Mouse (Mus musculus) embryonic fibroblast, embryonic 13.5 days (primary cell): ENCODE measurements around the gene Tsen2. TPM values are rescaled to one million over a fixed set of nuclear protein-coding genes. Genes with fewer than 3 reads are reported as not detected.

Experiments
- H3K27ac ChIP-seq: 2 replicates; pipeline ENCODE4 v1.5.1; 2012; ENCODE audit warnings: low read length, control low read depth, inconsistent platforms; ENCODE audit not compliant: insufficient read depth
- H3K4me1 ChIP-seq: 2 replicates; pipeline ENCODE4 v1.6.1; 2011; ENCODE audit warnings: low read length; ENCODE audit not compliant: control insufficient read depth, insufficient read depth
- H3K4me3 ChIP-seq: 2 replicates; pipeline ENCODE4 v1.5.1; 2011; ENCODE audit warnings: mild to moderate bottlenecking, control low read depth, low read length; ENCODE audit not compliant: insufficient read depth
- CTCF ChIP-seq: IDR thresholded peaks from 2 replicates; pipeline ENCODE4 v1.5.1; 2011; ENCODE audit warnings: mild to moderate bottlenecking, control low read depth, low read length, moderate library complexity, borderline replicate concordance; ENCODE audit not compliant: insufficient read depth
- POLR2A ChIP-seq: IDR thresholded peaks from 2 replicates; pipeline ENCODE4 v1.6.1; 2011; ENCODE audit warnings: low read depth, mild to moderate bottlenecking, control low read depth, low read length, moderate library complexity
- polyA plus RNA-seq: library from polyadenylated mRNA; stranded (reverse); fragments of >200 nt; gene quantifications from 2 replicates; pipeline ENCODE4 v1.2.4, GENCODE M21; 2011; ENCODE audit warnings: low read depth; ENCODE audit not compliant: missing spikeins, insufficient read length

Tsen2 gene
- 14.3 and 14.6 TPM in 2 replicates for polyA plus RNA-seq

DNA sequence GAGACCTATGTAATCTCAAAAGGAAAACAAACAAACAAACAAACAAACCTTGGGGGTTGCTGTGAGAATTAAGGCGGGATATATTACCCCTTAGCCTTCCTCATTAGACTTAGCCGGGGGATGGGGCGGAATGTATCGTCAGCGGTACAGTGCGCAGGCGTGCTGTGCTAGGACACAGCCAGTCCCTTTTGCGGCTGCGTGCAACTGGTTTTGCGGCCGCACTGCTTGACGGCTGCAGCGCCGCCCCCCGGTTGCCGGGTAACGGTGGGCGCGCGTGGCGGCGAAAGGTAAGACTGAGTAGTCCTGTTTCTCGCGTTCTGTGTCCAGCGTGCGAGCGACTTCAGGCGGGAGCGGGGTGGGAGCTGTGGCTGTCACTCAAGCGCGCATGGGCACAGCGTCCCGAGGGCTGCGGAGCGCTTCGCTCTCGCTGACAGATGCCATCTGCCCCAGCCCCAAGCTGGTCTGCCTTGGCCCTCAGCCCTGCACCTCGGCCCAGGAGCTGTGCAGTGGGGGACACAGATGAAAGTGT, at the start of gene Tsen2:
Tsen2 (plus strand) TSS at position 223 of the 529 bp plus-strand sequence.
- Histone ChIP-seq H3K27ac (no peak within 1 kb of the TSS), H3K4me3 (peak within 1 kb of the TSS; percentile 64), H3K4me1 (no peaks in the 10 kb centered on the region; the same call in 1 of the 2 replicates)
- TF ChIP-seq CTCF (no peak), POLR2A (peak; percentile 71)

DNA sequence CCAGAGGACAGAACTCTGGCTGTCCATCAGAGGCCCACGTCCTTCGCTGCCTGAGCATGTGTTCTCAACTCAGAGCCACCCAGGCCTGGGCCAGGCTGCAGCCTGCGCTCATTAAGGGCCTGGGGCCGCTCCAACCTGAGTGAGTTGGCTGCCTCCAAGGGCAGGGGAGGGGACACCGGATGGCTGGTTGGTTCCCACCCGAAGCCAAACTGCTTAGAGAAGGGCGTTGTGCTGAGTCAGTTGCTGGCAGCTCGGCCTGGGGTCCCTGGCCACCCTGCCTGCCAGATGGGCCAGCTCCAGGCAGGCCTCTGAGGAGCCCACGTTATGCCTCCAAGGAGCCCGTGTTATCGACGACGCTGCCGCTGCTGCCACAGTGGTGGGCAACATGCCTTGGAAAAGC, 44.9 kb upstream of the Tsen2 start:
- no peak overlapping the region for H3K27ac ChIP-seq
- no peak overlapping the region for H3K4me3 ChIP-seq
- TF ChIP-seq POLR2A (no peak), CTCF (no peak)
- no peaks in the 10 kb centered on the region for H3K4me1 ChIP-seq

DNA sequence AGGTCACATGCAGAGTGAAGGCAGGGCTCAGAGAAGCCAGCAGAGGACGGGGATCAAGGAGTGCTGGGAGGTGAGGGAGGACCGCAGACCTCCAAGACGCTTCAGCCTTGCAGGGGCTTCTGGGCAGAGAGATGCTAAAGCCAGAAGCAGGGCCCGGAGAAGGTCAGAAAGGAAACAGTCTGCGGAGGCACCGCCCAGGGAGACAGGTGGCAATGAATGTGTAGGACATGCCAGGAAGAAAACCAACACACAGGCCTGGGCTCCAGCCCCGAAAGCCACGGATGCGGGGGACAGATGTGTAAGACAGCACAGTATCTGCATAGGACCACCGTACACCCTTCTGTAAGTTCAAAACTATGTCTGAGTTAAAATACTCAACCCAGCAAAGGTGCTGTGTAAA, 44.2 kb upstream of the Tsen2 start:
- no peak for TF ChIP-seq CTCF
- no peak for TF ChIP-seq POLR2A
- Histone ChIP-seq H3K27ac (no peak overlapping the region), H3K4me3 (no peak overlapping the region), H3K4me1 (no peaks in the 10 kb centered on the region)

DNA sequence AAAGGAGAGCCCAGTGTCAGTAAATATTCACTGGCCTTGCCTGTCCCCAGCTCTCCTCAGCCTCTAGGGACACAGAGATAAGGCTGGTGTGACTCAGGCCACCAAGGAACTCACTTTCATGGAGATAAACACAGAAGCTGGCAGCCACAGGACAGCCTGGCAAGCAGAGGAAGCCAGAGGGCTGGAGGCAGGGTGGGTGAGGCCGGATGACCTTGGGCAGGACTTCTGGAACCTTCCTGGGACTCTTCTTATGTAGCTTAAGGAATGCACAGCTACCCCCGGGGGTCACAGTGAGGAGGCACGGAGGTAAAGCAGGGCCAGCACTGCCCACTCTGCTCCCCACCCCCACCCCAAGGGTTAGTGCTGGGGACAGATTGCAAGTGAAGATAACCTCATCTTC, 43.3 kb upstream of the Tsen2 start:
- no peak for TF ChIP-seq CTCF
- no peak for TF ChIP-seq POLR2A
- H3K27ac ChIP-seq: no peak overlapping the region
- no peak overlapping the region for H3K4me3 ChIP-seq
- no peaks in the 10 kb centered on the region for H3K4me1 ChIP-seq

DNA sequence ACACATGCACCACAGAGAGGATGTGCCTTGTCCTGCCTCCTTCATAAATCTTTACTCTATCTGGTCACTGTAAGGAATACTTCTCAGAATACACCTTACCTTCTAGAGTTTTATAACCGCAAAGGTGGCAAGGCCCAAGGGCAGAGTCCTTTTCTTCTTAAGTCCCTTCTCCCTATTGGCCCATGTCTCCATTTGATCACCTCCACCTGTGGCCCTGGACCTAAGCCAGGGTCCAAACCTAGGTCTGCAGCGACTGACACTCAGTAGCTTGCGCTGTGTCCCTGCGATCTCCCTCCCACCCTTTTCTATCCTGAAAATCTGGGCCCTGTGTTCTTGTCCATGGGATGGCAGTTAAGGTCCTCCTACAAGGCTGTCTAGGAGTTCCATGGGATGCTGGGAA, 41.4 kb upstream of the Tsen2 start:
- Histone ChIP-seq H3K27ac (no peak overlapping the region), H3K4me3 (no peak overlapping the region), H3K4me1 (no peaks in the 10 kb centered on the region)
- TF ChIP-seq POLR2A (no peak), CTCF (no peak)

DNA sequence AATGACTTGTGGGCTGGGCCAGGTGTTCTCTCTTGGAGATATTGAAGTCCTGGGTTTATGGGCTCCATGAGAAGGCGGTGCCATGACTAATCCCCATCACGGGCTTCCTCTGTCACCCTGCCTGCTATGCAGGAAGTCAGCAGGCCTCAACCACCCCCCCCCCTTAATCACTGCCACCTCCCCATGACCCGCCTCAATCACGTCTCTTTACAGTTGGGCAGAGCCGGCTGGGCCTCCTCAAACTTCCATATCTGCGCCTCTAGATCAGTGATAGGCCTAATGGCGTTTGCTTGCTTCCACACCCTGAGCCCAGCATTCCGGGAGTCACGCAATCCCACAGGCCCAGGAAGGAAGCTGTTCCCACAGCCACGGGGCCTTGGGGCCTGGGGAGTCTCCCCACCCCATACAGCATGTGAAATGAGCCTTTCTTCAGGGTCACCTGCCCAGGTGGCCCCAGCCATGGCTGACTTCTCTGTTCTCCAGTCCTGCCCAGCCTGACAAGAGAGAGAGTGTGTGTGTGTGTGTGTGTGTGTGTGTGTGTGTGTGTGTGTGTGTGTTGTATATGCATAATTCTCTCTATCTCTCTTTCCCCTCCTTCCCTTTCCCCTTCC, 40.8 kb upstream of the Tsen2 start:
- Histone ChIP-seq H3K4me1 (no peaks in the 10 kb centered on the region), H3K4me3 (no peak overlapping the region), H3K27ac (no peak overlapping the region)
- TF ChIP-seq CTCF (no peak), POLR2A (no peak)

DNA sequence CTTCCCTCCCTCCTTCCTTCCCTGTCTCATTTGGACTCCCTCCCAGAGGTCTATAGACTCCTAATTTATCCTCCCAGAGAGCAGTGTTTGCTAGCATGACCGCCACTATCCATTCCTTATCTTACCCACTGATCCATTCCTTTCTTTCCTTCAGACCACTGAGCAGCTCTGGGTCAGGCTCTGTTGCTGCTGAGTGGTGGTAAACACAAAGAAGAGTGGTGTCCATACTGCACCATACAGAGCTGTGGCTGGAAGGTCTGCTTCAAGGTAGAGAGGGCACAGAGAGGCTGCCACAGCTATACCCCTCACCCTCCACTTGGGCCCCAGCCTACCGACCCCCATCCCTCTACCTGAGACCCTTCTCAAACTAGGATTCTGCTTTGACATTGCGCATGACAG, 40.3 kb upstream of the Tsen2 start:
- no peaks in the 10 kb centered on the region for H3K4me1 ChIP-seq
- H3K4me3 ChIP-seq: no peak overlapping the region
- no peak overlapping the region for H3K27ac ChIP-seq
- TF ChIP-seq CTCF (no peak), POLR2A (no peak)

DNA sequence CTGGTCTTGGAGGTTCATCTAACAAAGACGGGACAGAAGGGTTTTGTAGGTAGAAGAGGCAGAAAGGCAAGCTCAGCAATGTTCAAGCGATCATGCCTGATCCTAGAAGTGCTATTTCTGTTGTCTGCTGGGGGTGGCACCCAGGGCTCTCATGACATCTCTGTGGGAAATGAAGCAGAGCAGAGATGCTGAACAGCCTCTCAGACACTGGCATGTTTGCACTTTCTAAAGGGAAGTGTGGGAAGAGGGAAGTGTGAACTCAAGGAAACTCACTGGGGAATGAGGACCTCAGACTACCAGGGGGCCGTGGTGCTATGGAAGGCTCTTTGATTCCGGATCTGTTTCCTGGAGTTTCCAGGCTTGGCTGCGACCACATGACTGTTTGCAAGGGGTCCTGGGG, 39.5 kb upstream of the Tsen2 start:
- Histone ChIP-seq H3K4me3 (no peak overlapping the region), H3K27ac (no peak overlapping the region), H3K4me1 (no peaks in the 10 kb centered on the region)
- TF ChIP-seq CTCF (no peak), POLR2A (no peak)

DNA sequence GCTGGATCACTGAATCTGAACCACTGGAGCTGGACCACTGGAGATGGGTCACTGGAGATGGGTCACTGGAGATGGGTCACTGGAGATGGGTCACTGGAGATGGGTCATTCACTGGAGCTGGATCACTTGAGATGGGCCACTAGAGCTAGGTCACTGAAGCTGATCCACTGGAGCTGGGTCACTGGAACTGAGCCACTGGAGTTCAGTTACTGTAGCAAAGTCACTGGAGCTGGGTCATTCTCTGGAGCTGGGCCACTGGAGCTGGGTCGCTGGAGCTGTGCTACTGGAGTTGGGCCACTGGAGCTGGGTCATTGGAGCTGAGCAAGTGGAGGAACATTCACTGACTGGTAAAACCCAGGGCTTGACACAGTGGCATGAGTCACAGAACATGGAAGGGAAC, 38.0 kb upstream of the Tsen2 start:
- no peak for TF ChIP-seq POLR2A
- Histone ChIP-seq H3K4me3 (no peak overlapping the region), H3K27ac (no peak overlapping the region), H3K4me1 (no peaks in the 10 kb centered on the region)

DNA sequence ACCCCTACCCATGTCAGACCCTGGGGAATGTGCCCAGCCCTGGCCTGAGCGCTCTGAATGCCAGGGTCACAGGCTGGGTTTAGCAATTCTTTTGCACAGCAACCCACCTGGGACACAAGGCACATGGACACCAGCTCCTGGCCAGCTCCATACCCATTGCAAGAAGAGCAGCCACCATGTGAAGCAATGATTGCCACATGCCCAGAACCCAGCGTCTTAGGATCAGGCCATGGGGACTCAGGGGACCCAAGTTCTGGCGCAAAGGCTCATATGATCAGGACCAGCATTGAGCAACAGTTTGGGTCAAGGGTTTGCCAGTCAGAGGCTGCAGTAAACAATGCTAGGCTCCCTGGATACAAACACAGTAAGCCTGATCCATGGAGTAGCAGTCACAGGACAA, 33.0 kb upstream of the Tsen2 start:
- no peak overlapping the region for H3K4me3 ChIP-seq
- no peak overlapping the region for H3K27ac ChIP-seq
- H3K4me1 ChIP-seq: no peaks in the 10 kb centered on the region
- TF ChIP-seq POLR2A (no peak), CTCF (no peak)
